Mouse (Mus musculus): Measurements from ENCODE around the gene Tgfbr2. TPM values are rescaled to one million over a fixed set of nuclear protein-coding genes. Genes with fewer than 3 reads are reported as not detected.

Tgfbr2 gene
- total and polyA plus RNA-seq, 3 experiments, result not detected

- TF ChIP-seq ZNF384 (IDR thresholded peaks at IDR 0.05; ENCODE audit: low read depth, low read length), result no peak
- TF ChIP-seq MYC (IDR thresholded peaks at IDR 0.05; ENCODE audit: low read depth, low read length), result no peak
- no peak for TF ChIP-seq NRF1 (IDR thresholded peaks at IDR 0.05; ENCODE audit: insufficient read depth, low read depth, low read length, poor library complexity, severe bottlenecking)
- no peak for TF ChIP-seq JUND (IDR thresholded peaks at IDR 0.05; ENCODE audit: low read depth, low read length)
- TF ChIP-seq POLR2A (IDR thresholded peaks at IDR 0.05; ENCODE audit: control insufficient read depth in 1 of 2, insufficient read depth in 1 of 2, low read depth in 1 of 2, low read length in 2 of 2, poor library complexity in 1 of 2), result no peak
- TF ChIP-seq MXI1 (IDR thresholded peaks at IDR 0.05; ENCODE audit: low read depth, low read length), result no peak
- no peak for TF ChIP-seq MAFK (IDR thresholded peaks at IDR 0.05; ENCODE audit: borderline replicate concordance, low read depth, low read length)
- TF ChIP-seq SMC3 (IDR thresholded peaks at IDR 0.05; ENCODE audit: low read depth, low read length), result no peak
- TF ChIP-seq TCF12 (IDR thresholded peaks at IDR 0.05; ENCODE audit: low read depth, low read length), result no peak
- no peak for TF ChIP-seq ZKSCAN1 (IDR thresholded peaks at IDR 0.05; ENCODE audit: low read depth, low read length)
- Histone ChIP-seq H3K9ac (ENCODE audit: control insufficient read depth, low read depth, low read length, poor library complexity, severe bottlenecking) (no peak overlapping the region), H3K4me3 (ENCODE audit: control insufficient read depth in 1 of 2, insufficient read depth in 1 of 2, low read depth in 2 of 2, low read length in 2 of 2) (no peak overlapping the region), H3K27ac (ENCODE audit: control insufficient read depth, low read depth, low read length) (no peak overlapping the region), H3K79me2 (ENCODE audit: control insufficient read depth, insufficient read depth, low read length, poor library complexity) (no peaks in the 10 kb centered on the region), H3K4me1 (ENCODE audit: control insufficient read depth in 1 of 2, insufficient read depth in 2 of 2, low read length in 2 of 2) (no peaks in the 10 kb centered on the region), H3K27me3 (ENCODE audit: control insufficient read depth in 1 of 2, insufficient read depth in 2 of 2, low read length in 2 of 2) (no peaks in the 10 kb centered on the region), H3K36me3 (ENCODE audit: control insufficient read depth in 1 of 2, insufficient read depth in 2 of 2, low read length in 2 of 2) (no peaks in the 10 kb centered on the region), H3K9me3 (replicated peaks; ENCODE audit: insufficient read depth, low read length) (no peaks in the 10 kb centered on the region)
- no peak for DNase-seq (ENCODE audit: low read depth, low spot score)
Measured at GRCm38 (mm10) chr9:116064774-116065173, 110.4 kb downstream of the Tgfbr2 start.

DNA sequence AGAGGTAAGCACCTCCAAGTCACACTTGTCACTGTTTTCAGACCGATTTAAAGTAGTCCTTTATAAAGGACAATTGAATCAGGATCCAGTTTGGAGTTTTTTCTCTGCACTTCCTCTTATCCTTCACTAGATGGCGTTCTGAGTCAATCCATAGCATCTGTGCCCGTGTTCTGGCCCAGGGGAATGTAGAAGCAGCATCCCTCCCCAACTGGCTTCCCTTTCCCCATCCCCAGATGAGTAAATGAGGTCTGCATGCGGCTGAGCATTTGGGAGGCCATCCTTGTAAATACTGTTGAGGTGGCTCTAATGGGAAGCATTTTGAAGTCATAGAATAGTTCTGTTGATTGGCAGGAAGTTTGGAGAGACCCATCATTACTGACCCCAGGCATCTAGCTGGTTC is 114.5 kb downstream of the Tgfbr2 start:
- Histone ChIP-seq H3K9ac (ENCODE audit: control insufficient read depth, low read depth, low read length, poor library complexity, severe bottlenecking) (no peak overlapping the region), H3K4me1 (ENCODE audit: control insufficient read depth in 1 of 2, insufficient read depth in 2 of 2, low read length in 2 of 2) (no peaks in the 10 kb centered on the region), H3K36me3 (ENCODE audit: control insufficient read depth in 1 of 2, insufficient read depth in 2 of 2, low read length in 2 of 2) (no peaks in the 10 kb centered on the region), H3K79me2 (ENCODE audit: control insufficient read depth, insufficient read depth, low read length, poor library complexity) (no peaks in the 10 kb centered on the region), H3K4me3 (ENCODE audit: control insufficient read depth in 1 of 2, insufficient read depth in 1 of 2, low read depth in 2 of 2, low read length in 2 of 2) (no peak overlapping the region), H3K9me3 (replicated peaks; ENCODE audit: insufficient read depth, low read length) (no peaks in the 10 kb centered on the region), H3K27me3 (ENCODE audit: control insufficient read depth in 1 of 2, insufficient read depth in 2 of 2, low read length in 2 of 2) (no peaks in the 10 kb centered on the region), H3K27ac (ENCODE audit: control insufficient read depth, low read depth, low read length) (no peak overlapping the region)
- TF ChIP-seq CTCF (IDR thresholded peaks at IDR 0.05 in 2 of 3, conservative IDR thresholded peaks at IDR 0.05 in 1 of 3; ENCODE audit: control insufficient read depth in 1 of 3, insufficient read depth in 1 of 3, low read depth in 2 of 3, low read length in 3 of 3, poor library complexity in 1 of 3, severe bottlenecking in 1 of 3) (peak in 1 of 3 experiments; percentile 14; a peak in 1 of 6 replicates), RAD21 (IDR thresholded peaks at IDR 0.05; ENCODE audit: low read depth, low read length) (0 out of 2 replicates have a peak, but pooled peaks have one; percentile 4), E2F4 (IDR thresholded peaks at IDR 0.05; ENCODE audit: borderline replicate concordance, low read depth, low read length) (no peak), GABPA (IDR thresholded peaks at IDR 0.05; ENCODE audit: low read depth, low read length) (no peak)
- no peak for DNase-seq (ENCODE audit: low read depth, low spot score)

- Histone ChIP-seq H3K9ac (ENCODE audit: control insufficient read depth, low read depth, low read length, poor library complexity, severe bottlenecking) (no peak overlapping the region), H3K27ac (ENCODE audit: control insufficient read depth, low read depth, low read length) (no peak overlapping the region), H3K4me1 (ENCODE audit: control insufficient read depth in 1 of 2, insufficient read depth in 2 of 2, low read length in 2 of 2) (no peaks in the 10 kb centered on the region), H3K79me2 (ENCODE audit: control insufficient read depth, insufficient read depth, low read length, poor library complexity) (no peaks in the 10 kb centered on the region), H3K36me3 (ENCODE audit: control insufficient read depth in 1 of 2, insufficient read depth in 2 of 2, low read length in 2 of 2) (no peaks in the 10 kb centered on the region), H3K9me3 (replicated peaks; ENCODE audit: insufficient read depth, low read length) (no peaks in the 10 kb centered on the region), H3K27me3 (ENCODE audit: control insufficient read depth in 1 of 2, insufficient read depth in 2 of 2, low read length in 2 of 2) (no peaks in the 10 kb centered on the region), H3K4me3 (ENCODE audit: control insufficient read depth in 1 of 2, insufficient read depth in 1 of 2, low read depth in 2 of 2, low read length in 2 of 2) (no peak overlapping the region)
- no peak for DNase-seq (ENCODE audit: low read depth, low spot score)
- TF ChIP-seq ZMIZ1 (IDR thresholded peaks at IDR 0.05; ENCODE audit: low read depth, low read length) (no peak), POLR2AphosphoS5 (IDR thresholded peaks at IDR 0.05; ENCODE audit: borderline replicate concordance, low read depth, low read length) (no peak), ZC3H11A (IDR thresholded peaks at IDR 0.05; ENCODE audit: low read depth, low read length) (no peak), MYB (IDR thresholded peaks at IDR 0.05; ENCODE audit: low read depth, low read length) (no peak), CTCF (IDR thresholded peaks at IDR 0.05 in 2 of 3, conservative IDR thresholded peaks at IDR 0.05 in 1 of 3; ENCODE audit: control insufficient read depth in 1 of 3, insufficient read depth in 1 of 3, low read depth in 2 of 3, low read length in 3 of 3, poor library complexity in 1 of 3, severe bottlenecking in 1 of 3) (no peak), JUND (IDR thresholded peaks at IDR 0.05; ENCODE audit: low read depth, low read length) (no peak), BHLHE40 (IDR thresholded peaks at IDR 0.05; ENCODE audit: borderline replicate concordance, low read depth, low read length) (no peak), USF2 (IDR thresholded peaks at IDR 0.05; ENCODE audit: borderline replicate concordance in 1 of 2, insufficient read depth in 1 of 2, low read depth in 1 of 2, low read length in 2 of 2) (no peak), HCFC1 (IDR thresholded peaks at IDR 0.05; ENCODE audit: low read depth, low read length) (no peak), CHD2 (IDR thresholded peaks at IDR 0.05; ENCODE audit: low read length) (no peak), KAT2A (conservative IDR thresholded peaks at IDR 0.05; ENCODE audit: low read depth, low read length) (no peak), UBTF (IDR thresholded peaks at IDR 0.05; ENCODE audit: borderline replicate concordance, insufficient read depth, low read depth, low read length) (no peak), MAZ (IDR thresholded peaks at IDR 0.05; ENCODE audit: low read depth, low read length) (no peak), TAL1 (IDR thresholded peaks at IDR 0.05; ENCODE audit: low read length) (no peak), TCF12 (IDR thresholded peaks at IDR 0.05; ENCODE audit: low read depth, low read length) (no peak)
Measured at GRCm38 (mm10) chr9:116059156-116059555, 116.0 kb downstream of the Tgfbr2 start.
